Mouse (Mus musculus): ENCODE data around the gene Wdr72.

Gene Wdr72

DNA sequence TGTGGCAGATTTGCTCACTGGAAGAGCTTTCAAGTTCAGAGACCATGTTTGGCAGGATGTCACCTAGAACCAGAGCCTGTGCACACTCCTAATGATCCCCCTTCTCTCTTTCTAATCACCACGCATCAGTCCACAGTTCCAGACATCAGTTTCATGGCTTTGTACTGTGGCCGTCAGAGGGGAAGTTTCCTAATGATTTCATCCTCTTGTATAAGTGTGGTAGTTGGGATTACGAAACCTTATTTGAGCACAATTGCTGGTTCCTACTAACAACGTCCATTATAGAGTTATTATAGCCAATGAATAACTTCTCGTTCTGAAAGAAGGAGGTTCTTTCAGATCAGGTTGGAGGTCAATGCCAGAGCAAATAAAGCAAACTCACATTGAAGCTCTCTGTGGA lies 131.1 kb downstream of the Wdr72 start:
- DNase-seq (ENCODE audit: low read depth, low spot score): no peak

DNA sequence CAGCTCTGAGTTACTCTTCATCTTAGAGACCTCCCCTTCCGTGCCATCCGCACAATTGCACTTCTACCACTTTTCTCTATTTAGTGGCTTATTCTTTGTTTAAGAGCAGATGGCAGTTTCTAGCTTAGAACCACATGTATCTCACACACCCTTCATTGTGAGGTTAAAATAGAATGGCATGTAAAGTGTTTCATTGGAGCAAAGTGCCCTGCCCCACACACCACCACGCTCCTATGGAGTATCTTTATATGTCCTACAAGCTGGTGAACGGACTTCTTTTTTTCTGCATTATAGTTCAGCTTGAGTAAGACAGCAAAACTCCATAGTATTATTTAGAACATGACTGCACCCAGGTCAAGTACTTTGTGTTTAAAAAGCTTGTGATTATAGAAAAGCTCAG lies 137.9 kb downstream of the Wdr72 start:
- no peak for DNase-seq (ENCODE audit: low read depth, low spot score)

DNA sequence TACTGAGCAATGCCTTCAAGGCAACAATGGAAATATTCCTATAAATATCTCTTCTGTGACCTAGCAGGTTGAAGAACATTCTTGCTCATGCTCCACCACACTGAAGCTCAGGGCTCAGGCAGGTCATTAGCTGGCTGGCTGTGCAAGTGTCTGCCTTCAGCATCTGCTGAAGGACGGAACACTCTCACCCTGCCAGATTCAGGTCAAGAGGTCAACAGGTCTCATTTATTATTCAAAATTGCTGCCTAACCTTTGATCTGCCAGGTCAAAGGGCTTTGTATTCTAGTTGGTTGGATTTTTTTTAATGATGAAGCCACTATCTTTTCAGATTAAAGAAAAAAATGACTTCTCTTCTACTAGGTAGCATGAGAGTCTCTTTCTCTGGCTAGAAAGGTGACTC lies 139.3 kb downstream of the Wdr72 start:
- DNase-seq (ENCODE audit: low read depth, low spot score): no peak

DNA sequence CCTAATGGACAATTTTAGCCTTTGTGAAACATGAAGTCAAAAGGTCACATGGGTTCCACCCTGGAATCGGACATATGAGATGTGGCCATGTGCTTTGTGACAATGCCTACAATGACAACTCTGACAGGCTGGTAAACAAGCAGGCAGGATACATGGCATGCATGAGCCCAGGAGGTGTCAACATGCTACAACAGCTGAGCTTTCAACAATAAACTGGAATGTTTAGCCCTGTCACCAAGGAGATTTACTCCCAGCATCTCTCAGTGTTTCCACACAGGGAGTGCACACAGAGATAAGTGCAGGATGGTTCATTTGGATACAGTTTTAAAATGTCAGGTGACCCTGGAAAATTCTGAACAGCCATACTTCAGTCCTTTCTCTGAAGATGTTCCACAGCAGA lies 140.4 kb downstream of the Wdr72 start:
- DNase-seq (ENCODE audit: low read depth, low spot score): no peak

DNA sequence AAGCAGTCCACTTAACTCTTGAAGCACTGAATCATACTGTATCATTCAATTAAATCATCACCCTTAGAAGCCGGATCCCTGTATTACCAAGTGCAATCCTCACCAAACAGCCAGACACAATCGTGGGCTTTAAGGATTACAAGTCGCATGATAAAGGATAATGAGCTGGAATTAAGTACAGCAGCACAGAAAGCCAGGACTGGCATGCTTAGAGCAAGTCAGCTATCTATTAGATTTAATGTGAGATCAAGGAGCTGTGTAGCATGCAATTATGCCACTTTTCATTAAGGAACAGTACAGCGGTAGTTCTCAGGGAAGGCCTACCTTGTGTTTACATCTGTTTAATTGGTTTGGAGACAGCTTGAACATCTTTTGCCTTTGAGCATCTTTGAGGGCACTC lies 148.2 kb downstream of the Wdr72 start:
- DNase-seq (ENCODE audit: low read depth, low spot score): no peak

DNA sequence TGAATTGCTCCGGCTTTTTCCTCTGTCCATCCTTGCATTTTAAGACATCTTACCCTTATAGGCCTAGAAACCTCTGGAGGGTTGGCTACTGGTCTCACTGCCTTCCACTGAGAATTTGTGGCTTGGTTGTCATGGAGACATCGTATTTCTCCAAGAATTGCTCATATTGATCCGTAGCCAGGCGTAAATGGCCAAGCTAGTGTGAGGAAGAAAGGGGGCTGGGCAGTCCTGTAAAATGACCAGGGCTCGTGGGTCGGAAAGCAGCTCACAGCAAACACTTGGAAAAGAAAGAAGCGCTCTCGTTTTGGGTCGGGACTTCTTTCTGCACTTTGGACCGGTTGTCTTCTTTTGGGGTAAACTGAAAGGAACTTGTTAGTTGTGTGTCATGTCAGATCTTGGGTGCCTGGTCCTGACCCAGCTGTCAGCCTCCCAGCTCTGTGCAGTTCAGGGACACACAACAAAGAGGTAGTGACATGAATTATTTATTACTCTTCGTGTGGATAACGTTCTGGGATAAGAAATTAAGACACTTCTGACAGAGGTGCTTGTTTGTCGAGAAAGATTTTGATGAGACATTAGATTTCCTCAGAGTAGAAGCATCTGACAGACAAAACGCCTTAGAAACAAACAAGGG lies 167.7 kb downstream of the Wdr72 start:
- no peak for DNase-seq (ENCODE audit: low read depth, low spot score)

DNA sequence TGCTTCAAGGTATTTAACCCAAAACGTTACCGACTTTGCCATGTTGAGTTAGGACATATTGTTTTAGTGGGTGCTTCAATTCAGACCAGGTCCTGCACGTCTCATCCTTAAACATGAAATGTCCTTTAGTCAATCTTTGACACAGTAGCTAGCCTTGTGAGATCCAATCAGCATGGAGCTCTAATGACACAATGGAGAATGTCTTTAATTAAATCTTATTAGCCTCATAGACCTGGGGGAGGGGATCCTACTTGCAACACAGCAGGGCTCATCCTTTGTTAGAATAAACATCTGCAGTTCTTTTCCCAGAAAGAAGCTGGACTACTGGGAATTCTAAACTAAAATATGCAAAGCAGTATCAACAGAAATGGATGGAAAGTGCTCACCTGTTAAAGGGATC lies 171.9 kb downstream of the Wdr72 start:
- DNase-seq (ENCODE audit: low read depth, low spot score): no peak

DNA sequence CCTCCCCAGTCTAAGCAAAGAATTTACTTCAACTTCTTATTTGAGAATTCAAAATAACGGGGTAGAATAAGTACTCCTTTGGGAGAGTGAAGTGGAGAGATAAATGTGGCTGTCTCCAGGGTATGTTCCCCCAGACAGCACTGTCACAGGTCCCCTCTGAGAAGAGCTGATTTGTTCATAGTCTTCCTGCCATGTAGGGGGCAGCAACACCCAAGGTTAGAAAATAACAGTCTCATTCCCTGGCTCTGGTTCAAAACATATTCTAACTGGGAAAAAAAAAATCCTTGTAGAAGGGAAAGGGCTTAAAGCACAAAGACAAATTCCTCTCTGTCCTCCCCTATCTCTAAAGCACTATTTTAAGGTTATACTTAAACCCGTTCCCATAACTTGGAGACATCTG lies 176.1 kb downstream of the Wdr72 start:
- no peak for DNase-seq (ENCODE audit: low read depth, low spot score)

DNA sequence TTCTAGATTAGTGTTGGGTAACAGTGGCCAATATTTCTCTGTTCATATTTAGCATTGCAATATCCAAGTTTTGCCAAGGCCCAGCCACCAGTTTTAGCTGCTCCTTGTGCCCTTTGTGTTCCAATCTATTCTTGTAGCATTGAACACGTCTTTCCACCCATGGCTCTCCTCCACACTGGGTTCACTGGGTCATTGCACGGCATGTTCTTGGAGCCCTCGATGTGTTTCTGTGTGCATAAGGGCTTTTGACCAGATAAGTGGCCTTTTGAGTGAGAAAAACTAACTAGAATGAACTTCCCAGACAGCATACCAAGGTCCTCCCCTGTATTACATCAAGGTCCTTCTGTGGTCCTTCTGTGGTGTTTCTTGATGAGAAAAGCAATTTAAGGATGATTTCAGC lies 184.3 kb downstream of the Wdr72 start:
- no peak for DNase-seq (ENCODE audit: low read depth, low spot score)

DNA sequence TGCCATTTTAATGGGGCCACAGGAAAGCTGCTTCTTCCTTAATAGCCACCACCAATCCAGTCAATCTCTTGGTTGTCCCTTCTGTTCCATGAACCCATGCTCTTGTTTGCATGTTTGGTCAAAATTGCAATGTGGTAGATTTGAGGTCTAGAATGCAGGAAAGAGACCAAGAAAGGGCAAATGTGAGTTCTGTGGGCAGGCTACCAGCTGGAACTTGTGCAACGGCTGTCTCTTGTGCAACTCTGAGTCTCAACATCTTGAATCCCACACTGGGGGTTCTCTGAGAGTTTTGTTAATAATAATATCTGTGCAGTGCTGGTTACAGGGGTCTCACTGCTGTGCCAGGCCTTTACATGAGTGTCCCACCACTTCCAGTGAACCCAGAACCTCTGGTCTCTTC lies 208.6 kb downstream of the Wdr72 start:
- no peak for DNase-seq (ENCODE audit: low read depth, low spot score)

DNA sequence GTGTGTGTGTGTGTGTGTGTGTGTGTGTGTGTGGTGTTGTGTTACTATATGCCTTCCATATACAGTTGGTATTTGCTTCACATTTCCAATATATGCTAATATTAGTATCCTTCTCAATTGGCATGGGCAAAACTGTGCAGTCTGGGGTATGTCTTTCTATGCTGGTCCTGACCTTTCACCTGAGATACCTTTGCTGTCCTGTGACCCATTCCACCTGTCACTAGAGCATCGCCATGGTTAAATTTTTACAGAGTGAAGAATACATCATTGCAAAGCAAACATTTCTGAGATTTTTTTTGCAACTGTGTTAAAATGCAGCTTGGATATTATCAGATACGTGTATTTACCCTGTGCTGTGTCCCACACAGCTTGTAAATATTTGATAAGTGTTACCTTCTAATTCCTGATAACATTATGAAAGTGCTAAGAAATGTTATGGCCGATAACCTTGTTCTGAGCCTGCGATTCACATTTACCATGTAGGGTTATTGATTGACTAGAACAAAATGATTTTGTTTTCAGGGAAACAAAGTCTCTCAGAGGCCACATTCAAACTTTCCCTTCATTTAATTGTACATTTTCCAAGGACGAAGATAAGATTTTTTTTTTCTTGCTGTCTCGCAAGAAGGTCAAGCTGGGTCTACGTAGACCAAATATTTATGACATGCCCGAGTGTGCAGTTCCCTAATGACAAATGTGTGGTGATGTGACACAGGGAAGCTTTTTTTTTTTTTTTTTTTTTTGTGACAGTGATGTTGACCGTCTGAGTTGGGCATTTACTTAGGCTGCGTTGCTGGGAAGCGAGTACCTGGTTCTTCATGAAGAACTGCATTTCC lies 214.2 kb downstream of the Wdr72 start:
- DNase-seq (ENCODE audit: low read depth, low spot score): no peak

DNA sequence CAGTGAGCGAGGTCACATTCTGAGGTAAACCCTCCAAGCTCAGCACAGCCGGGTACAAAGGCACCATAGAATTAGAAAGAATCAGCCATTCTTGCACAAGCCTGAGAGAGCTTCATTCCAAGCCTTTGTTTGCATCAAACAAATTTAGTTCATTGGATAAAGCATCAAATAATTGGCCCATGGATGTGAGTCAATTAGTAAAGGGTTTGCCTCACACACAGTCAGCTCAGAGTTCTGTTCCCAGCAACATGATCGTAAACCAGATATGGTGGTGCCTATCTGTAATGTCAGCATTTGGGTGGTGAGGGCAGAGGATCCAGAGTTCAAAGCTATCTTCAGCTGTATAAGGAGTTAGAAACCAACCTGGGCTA lies 214.8 kb downstream of the Wdr72 start:
- no peak for DNase-seq (ENCODE audit: low read depth, low spot score)

DNA sequence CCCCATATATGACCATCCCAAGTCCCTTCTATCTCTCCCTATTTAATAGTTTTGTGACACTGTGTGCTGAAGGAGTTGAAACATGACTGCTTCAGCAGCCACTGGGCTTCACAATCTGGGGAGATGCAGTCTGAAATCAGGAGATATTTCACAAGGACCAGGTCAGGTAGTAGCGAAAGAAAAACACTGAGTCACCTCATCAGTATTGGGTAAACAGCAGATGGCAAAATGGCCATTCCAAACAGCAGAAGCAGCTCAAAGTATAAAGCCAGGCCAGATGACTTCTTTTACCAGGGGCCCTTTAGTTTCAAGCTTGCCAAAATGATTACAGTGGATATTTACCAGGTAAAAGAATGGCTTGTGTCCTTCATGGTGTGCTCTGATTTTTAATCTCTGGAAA lies 215.8 kb downstream of the Wdr72 start:
- no peak for DNase-seq (ENCODE audit: low read depth, low spot score)

DNA sequence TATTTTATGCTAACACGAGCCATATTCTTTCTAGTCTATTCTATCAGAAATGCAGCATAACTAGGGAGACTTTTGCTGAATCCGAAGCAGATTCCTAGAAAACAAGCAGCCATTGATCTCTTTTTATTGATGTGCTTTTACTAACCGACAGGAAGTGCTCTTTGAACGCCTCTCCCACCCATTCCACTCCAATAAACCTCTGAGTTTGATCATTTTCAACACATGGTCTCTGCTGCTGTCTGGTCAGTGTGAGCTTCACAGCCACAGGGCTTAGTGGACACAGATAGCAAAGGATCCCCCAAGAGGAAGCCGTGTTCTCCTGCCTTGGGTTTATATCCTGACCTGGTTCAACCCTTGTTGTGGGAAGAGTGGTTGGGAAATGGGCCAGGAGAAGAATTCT lies 218.7 kb downstream of the Wdr72 start:
- no peak for DNase-seq (ENCODE audit: low read depth, low spot score)

DNA sequence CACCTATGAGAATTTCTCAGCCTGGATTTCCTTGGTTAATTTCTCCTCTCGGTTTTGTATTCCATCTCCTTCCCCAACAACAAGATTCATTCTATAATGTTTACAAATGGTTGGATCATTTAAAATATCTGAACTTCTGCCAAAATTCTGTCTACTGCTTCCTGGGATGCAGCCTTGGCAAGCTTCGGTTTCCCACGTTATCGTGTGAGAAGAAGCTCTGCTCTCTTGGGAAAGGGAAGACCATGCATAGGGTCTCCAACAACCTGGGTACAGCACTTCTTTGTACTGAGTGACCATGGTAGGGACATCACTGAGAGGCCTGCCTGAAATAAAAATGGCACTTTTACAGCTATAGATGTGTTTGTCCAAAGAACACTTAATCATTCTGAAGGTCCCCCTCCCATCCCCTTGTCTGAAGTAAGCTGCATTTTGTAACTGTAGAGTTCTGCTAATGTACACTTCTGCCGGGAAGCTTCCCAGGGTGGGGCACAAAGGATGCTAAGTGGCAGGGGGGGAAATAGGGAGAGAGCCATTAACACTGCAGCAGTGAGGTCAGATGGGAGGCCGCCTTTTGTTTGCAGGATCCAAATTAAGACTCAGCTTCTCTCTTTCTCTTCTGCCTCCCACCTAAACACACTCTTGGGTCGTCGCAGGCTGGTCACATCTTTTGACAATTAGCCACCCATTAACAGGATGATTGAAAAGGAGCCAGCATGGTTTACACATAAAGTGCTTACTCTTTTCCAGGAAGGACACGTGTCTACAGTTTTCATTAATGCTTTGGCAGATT lies 220.7 kb downstream of the Wdr72 start:
- no peak for DNase-seq (ENCODE audit: low read depth, low spot score)

DNA sequence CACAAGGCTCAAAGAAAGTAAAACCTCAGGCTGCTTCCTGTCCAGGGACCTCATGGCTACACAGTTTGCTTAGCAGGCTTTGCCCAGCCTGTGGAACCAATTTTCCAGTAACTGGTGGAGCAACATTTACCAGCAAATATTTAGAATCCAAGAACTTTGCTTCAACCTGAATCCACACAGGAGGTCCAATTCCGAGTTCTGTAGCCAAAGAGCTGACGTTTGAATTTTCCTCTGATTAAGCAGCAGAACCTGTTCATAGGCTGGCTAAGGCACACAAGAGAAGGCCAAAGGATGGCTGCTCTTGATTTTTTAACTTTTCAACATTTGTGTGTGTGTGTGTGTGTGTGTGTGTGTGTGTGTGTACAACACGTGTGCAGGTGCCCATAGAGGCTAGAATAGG lies 222.2 kb downstream of the Wdr72 start:
- DNase-seq (ENCODE audit: low read depth, low spot score): no peak

Measured in A20 (cell line).